Mouse (Mus musculus): ENCODE results near the gene Klhl12. TPM values are rescaled to one million over a fixed set of nuclear protein-coding genes. Genes with fewer than 3 reads are reported as not detected.

Gene Klhl12
- 3.8 and 5.0 TPM in 2 replicates for polyA plus RNA-seq (2012; ENCODE audit: insufficient read depth, insufficient read length, missing spikeins)

DNA sequence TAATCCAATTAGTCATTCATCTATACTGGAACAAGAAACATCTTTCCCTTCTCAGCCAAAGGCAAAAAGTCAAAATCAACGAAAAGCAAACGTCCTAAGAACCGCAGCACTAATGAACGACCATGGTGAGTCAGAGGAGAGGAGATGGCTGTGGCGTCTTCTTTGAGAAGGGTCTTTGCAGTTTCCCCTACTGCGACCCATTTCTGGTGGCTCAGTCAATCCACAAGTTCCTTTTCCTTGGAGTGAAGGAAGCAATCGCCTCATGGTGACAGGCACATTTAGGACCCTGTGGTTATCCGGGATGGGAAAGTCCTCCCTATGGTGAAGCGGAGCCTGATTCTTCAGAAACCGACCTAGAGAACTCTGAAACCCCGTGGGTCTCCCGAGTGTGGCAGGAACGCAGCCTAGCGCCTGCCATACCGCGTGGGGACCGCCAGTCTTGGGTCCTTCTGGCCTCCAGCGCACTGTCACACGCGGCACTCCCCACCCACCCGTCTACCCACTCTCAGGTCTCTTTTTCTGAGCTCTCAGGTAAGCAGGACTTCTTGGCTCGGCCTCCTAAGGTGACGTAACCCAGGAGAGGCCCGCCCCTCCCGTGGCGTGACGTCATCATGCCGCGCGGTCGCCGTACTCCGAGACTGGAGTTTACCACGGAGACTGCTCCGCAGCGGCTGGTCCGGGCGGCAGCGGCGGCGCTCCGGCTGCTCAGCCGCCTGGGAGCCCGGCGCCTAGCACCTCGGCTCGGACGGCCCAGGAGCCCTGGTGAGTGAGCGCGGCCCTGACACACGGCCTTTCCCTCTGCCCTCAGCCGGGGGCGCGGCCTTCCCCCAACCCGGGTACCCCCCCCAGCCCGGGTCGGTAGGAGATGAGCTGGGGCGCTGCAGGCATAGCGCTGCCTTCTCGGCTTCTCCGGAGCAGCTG, at the start of gene Klhl12:
TSS of gene Klhl12 (plus strand) at position 628 of the 921 bp plus-strand sequence.
- TF ChIP-seq CTCF (IDR thresholded peaks at IDR 0.05; ENCODE audit: low read depth, low read length) (no peak), POLR2A (IDR thresholded peaks at IDR 0.05; ENCODE audit: borderline replicate concordance, low read depth, low read length) (no peak)

DNA sequence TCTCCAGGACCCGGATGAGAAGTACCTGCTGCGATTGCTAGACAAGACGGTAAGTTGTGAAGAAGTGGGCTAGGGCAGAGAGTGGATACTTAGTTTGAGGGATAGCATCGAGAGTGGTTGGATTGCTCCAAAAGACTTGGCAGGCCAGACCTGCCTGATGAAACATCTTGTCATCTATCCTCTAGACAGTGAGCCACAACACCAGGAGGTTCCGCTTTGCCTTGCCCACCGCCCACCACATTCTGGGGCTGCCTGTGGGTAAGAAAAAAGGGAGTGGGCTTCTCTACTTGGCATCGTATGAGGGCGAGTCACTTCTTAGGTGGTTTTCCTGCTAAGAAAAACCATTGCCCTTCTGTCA, 48.9 kb upstream of the Klhl12 start:
- TF ChIP-seq POLR2A (IDR thresholded peaks at IDR 0.05; ENCODE audit: borderline replicate concordance, low read depth, low read length), result no peak
- TF ChIP-seq CTCF (IDR thresholded peaks at IDR 0.05; ENCODE audit: low read depth, low read length), result no peak
- peak overlapping the region; percentile 95 for H3K27ac ChIP-seq (ENCODE audit: insufficient read depth, low read depth, low read length)
- H3K4me1 ChIP-seq (ENCODE audit: control insufficient read depth, insufficient read depth, low read length), result peaks cover 15% of the 10 kb centered on the region
- H3K4me3 ChIP-seq (ENCODE audit: insufficient read depth, low read length), result peak overlapping the region; percentile 84

More for the DNA sequence above, at the start of gene Klhl12:
- Histone ChIP-seq H3K27ac (ENCODE audit: insufficient read depth, low read depth, low read length) (no peak within 1 kb of the TSS), H3K4me1 (ENCODE audit: control insufficient read depth, insufficient read depth, low read length) (peaks cover 18% of the 10 kb centered on the region), H3K4me3 (ENCODE audit: insufficient read depth, low read length) (peak within 1 kb of the TSS; percentile 77)

DNA sequence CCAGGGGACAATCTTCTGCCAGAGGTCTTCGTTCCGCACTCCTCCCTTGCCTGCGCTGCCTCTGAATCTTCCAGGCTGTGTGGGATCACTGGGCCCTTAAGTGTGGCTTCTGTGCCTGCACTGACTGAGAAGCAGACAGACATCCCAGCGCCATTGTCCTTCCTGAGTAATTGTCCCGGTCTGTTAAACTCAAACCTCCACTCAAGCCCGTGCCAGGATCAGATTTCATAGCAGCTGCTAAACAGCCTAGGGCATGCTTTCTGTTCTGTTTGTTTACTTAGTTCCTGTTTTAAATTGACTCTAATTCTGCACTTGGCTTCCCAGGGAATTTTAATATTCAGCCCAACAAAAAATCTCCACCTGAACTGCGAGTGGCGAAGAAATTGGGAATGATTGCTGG, 47.3 kb upstream of the Klhl12 start:
- Histone ChIP-seq H3K4me1 (ENCODE audit: control insufficient read depth, insufficient read depth, low read length) (peaks cover 19% of the 10 kb centered on the region), H3K27ac (ENCODE audit: insufficient read depth, low read depth, low read length) (no peak overlapping the region), H3K4me3 (ENCODE audit: insufficient read depth, low read length) (no peak overlapping the region)
- TF ChIP-seq POLR2A (IDR thresholded peaks at IDR 0.05; ENCODE audit: borderline replicate concordance, low read depth, low read length) (no peak), CTCF (IDR thresholded peaks at IDR 0.05; ENCODE audit: low read depth, low read length) (no peak)

DNA sequence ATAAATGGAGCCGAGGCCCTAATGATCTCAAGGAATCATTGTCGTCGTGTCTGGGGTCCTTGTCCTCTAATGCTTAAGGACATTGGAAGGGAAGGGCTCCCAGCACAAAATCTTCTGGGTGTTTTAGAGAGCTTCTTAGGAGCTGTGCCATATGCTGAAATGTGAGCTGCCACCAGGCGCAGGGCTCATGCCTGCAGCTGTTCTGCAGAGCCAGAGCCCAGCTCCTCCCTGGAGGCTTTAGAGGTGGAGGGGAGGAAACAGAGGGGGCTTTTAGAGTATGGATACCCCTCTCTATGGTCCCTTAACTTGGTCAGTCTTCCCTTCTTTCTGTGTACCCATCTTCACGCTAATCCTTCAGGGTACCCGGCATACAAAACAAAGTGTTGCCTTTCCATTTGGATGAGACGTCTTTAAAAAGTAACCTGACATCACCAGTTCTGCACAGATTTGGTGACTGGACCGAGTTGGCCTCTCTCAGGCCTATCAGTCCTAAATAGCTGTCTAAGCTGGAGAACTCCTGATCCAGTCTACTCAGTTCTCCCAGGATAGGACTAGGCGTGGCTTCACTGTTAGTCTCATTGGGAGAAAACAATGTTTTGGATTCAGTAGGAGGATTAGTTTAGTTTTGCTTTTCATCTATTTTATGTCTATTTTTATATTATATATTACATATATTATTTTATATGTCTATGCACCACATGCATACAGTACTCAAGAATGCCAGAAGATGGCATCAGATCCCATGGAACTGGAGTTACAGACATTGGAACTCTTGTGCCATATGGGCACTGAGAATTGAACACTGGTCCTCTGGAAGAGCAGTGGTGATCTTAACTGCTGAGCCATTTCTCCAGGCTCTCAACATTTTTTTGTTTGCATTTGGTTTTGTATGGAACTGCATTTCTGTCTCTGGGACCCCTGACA, 43.4 kb upstream of the Klhl12 start:
- peaks cover 28% of the 10 kb centered on the region for H3K4me1 ChIP-seq (ENCODE audit: control insufficient read depth, insufficient read depth, low read length)
- H3K4me3 ChIP-seq (ENCODE audit: insufficient read depth, low read length), result no peak overlapping the region
- no peak overlapping the region for H3K27ac ChIP-seq (ENCODE audit: insufficient read depth, low read depth, low read length)
- no peak for TF ChIP-seq CTCF (IDR thresholded peaks at IDR 0.05; ENCODE audit: low read depth, low read length)
- TF ChIP-seq POLR2A (IDR thresholded peaks at IDR 0.05; ENCODE audit: borderline replicate concordance, low read depth, low read length), result no peak

DNA sequence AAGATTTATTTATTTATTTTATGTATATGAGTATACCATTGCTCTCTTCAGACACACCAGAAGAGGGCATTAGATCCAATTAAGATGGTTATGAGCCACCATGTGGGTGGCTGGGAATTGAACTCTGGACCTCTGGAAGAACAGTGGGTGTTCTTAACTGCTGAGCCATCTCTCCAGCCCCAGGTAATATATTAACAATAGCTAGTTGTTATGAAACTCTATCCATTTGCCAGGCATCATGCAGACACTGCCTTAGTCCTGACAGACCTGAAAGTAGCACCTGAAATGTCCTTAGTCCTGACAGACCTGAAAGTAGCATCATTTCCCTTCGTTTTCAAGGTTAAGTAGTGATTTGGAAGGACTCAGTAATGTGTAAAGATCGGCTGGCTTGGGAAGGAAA, 41.3 kb upstream of the Klhl12 start:
- Histone ChIP-seq H3K27ac (ENCODE audit: insufficient read depth, low read depth, low read length) (peak overlapping the region; percentile 99), H3K4me3 (ENCODE audit: insufficient read depth, low read length) (peak overlapping the region; percentile 23), H3K4me1 (ENCODE audit: control insufficient read depth, insufficient read depth, low read length) (peaks cover 29% of the 10 kb centered on the region)
- TF ChIP-seq POLR2A (IDR thresholded peaks at IDR 0.05; ENCODE audit: borderline replicate concordance, low read depth, low read length), result no peak
- TF ChIP-seq CTCF (IDR thresholded peaks at IDR 0.05; ENCODE audit: low read depth, low read length), result no peak

DNA sequence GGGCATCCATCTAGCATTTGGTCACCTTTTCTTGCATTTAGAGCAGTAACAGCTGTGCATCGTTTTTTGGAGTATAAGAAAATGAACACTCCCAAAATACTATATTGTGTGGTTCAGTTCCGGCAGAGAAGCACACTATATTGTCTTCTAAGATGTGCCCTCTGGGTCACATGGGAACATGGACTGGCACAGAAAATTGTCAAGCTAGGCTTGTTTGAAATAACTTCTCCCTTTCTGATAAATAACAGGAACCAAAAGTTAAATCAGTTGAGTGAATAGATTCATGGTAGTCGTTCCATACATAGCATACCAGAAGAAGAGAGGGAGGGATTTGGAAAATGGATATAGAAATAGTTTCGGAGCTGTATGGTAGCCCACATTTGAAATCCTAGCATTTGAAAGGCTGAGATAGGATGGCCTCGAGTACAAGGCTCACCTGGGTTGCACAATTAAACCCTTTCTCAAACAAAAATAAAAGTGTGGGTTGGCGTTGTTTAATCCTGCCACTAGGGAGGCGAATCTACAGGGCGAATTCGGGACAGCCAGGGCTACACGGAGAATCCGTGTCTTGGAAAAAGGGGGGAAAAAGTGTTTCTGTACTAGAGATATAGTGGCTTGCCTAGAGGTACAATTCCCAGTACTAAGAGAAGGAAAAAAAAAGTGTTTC, 40.7 kb upstream of the Klhl12 start:
- Histone ChIP-seq H3K4me3 (ENCODE audit: insufficient read depth, low read length) (peak overlapping the region; percentile 89), H3K27ac (ENCODE audit: insufficient read depth, low read depth, low read length) (peak overlapping the region; percentile 99), H3K4me1 (ENCODE audit: control insufficient read depth, insufficient read depth, low read length) (peaks cover 34% of the 10 kb centered on the region)
- TF ChIP-seq POLR2A (IDR thresholded peaks at IDR 0.05; ENCODE audit: borderline replicate concordance, low read depth, low read length), result no peak
- TF ChIP-seq CTCF (IDR thresholded peaks at IDR 0.05; ENCODE audit: low read depth, low read length), result no peak

DNA sequence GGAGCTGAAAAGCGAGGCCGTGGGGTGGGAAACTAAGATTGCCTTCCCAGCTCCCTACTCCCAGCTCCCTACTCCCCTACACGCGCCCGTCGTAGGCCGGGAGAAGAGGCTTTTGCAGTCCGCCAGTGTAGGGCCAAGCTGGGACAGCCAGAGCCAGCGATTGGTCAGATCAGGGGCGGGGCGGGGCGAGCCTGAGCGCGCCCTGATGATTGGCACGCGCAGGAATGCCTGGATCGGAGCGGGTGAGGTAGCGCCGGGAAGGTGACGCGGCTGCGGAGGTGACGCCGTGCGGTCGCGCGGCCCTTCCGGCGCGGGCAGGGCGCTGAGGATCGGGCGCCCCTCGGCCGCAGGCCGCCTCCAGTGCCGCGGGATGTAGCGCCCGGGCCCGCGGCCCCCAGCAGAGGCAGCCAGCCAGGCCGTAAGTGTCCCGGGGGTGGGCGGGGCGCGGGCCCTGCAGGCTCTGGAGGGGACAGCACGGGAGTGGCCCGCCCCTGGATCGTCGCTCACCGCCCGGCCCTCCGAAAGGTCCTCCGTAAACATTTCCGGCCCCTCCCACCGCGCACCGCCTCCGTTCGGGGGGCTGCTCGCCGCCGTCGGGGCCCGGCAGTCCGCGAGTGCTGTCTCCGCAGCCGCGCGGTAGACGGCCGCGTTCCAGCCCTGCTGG, 40.0 kb upstream of the Klhl12 start, which contains the start of gene Adipor1:
TSS of gene Adipor1 (plus strand) at position 211 of the 664 bp plus-strand sequence.
- Histone ChIP-seq H3K27ac (ENCODE audit: insufficient read depth, low read depth, low read length) (peak within 1 kb of the TSS; percentile 99), H3K4me1 (ENCODE audit: control insufficient read depth, insufficient read depth, low read length) (peaks cover 38% of the 10 kb centered on the region), H3K4me3 (ENCODE audit: insufficient read depth, low read length) (peak within 1 kb of the TSS; percentile 89)
- TF ChIP-seq POLR2A (IDR thresholded peaks at IDR 0.05; ENCODE audit: borderline replicate concordance, low read depth, low read length) (peak; percentile 37; the same call in 1 of the 2 replicates), CTCF (IDR thresholded peaks at IDR 0.05; ENCODE audit: low read depth, low read length) (no peak)

DNA sequence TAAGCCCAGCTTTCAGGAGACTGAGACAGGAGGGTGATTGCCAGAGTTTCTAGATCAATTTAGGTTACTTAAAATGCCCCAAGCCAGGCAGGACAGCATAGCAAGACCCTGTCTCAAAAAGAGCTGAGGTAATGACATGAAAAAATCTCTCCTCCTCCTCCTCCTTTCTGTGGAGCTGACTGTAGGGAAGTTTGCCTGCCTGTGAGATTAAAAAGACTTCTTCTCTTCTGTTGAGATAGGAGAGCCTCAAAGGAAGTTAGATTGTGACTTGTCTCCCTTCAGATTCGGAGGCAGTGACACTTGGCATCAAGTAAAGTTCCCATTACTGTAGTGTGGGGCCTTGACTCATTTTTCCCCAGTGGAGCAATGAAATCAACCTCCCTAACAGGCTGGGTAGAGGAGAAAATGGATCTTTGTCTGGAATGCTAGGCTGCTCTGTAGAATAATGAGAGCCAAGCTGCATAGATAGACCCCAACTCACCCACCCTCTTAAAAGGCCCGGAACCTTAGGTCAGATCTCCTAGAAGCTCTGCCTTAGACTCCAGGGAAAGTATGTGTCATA, 36.8 kb upstream of the Klhl12 start:
- peak overlapping the region; percentile 94 for H3K27ac ChIP-seq (ENCODE audit: insufficient read depth, low read depth, low read length)
- peak overlapping the region; percentile 1; the same call in 1 of the 2 replicates for H3K4me3 ChIP-seq (ENCODE audit: insufficient read depth, low read length)
- peaks cover 54% of the 10 kb centered on the region for H3K4me1 ChIP-seq (ENCODE audit: control insufficient read depth, insufficient read depth, low read length)
- no peak for TF ChIP-seq POLR2A (IDR thresholded peaks at IDR 0.05; ENCODE audit: borderline replicate concordance, low read depth, low read length)
- TF ChIP-seq CTCF (IDR thresholded peaks at IDR 0.05; ENCODE audit: low read depth, low read length), result no peak
